Mouse (Mus musculus): ENCODE measurements around the gene Sik3. TPM values are rescaled to one million over a fixed set of nuclear protein-coding genes. Genes with fewer than 3 reads are reported as not detected.

The Sik3 gene
- polyA plus RNA-seq, 1 experiment from 2014 or later, result 9.6 TPM

GRCm38 (mm10) chr9:46013009-46013586 lies 478 bp downstream of the Sik3 start:
- Histone ChIP-seq H3K36me3 (ENCODE audit: control insufficient read depth, insufficient read depth, low read length) (no peaks in the 10 kb centered on the region; the same call in 1 of the 2 replicates), H3K9ac (ENCODE audit: low read length) (peak overlapping the region; percentile 98), H3K4me3 (ENCODE audit: low read depth, low read length) (peak overlapping the region; percentile 97), H3K27ac (ENCODE audit: low read depth) (peak overlapping the region; percentile 91), H3K9me3 (ENCODE audit: control insufficient read depth, low read length) (no peaks in the 10 kb centered on the region), H3K4me1 (replicated peaks; ENCODE audit: control insufficient read depth, insufficient read depth, low read length) (peaks cover 40% of the 10 kb centered on the region), H3K27me3 (replicated peaks; ENCODE audit: control insufficient read depth, insufficient read depth, low read length) (no peaks in the 10 kb centered on the region), H3K4me2 (ENCODE audit: low read length) (peak overlapping the region; percentile 96)
- 1% methylated on average over 46 of the region's 46 CpGs for WGBS
- ATAC-seq (replicated peaks; ENCODE audit: low FRiP score, low TSS enrichment, low read depth) (no peak; the same call in none of the 2 replicates), DNase-seq (ENCODE audit: low spot score) (peak; percentile 78)

GRCm38 (mm10) chr9:46013616-46014015 lies 996 bp downstream of the Sik3 start:
- peak overlapping the region; percentile 96 for H3K4me2 ChIP-seq (ENCODE audit: low read length)
- H3K36me3 ChIP-seq (ENCODE audit: control insufficient read depth, insufficient read depth, low read length), result peaks cover 4% of the 10 kb centered on the region; the same call in 1 of the 2 replicates
- peak overlapping the region; percentile 97 for H3K4me3 ChIP-seq (ENCODE audit: low read depth, low read length)
- peaks cover 43% of the 10 kb centered on the region for H3K4me1 ChIP-seq (replicated peaks; ENCODE audit: control insufficient read depth, insufficient read depth, low read length)
- H3K9ac ChIP-seq (ENCODE audit: low read length), result peak overlapping the region; percentile 98
- under 1% methylated on average over 5 of the region's 5 CpGs for WGBS
- H3K27ac ChIP-seq (ENCODE audit: low read depth), result peak overlapping the region; percentile 91
- no peak for DNase-seq (ENCODE audit: low spot score)
- no peaks in the 10 kb centered on the region for H3K9me3 ChIP-seq (ENCODE audit: control insufficient read depth, low read length)
- no peaks in the 10 kb centered on the region for H3K27me3 ChIP-seq (replicated peaks; ENCODE audit: control insufficient read depth, insufficient read depth, low read length)
- no peak for ATAC-seq (replicated peaks; ENCODE audit: low FRiP score, low TSS enrichment, low read depth)

- DNase-seq (ENCODE audit: low spot score) (peak; percentile 73), ATAC-seq (replicated peaks; ENCODE audit: low FRiP score, low TSS enrichment, low read depth) (no peak)
- Histone ChIP-seq H3K4me3 (ENCODE audit: low read depth, low read length) (peak overlapping the region; percentile 97), H3K4me2 (ENCODE audit: low read length) (peak overlapping the region; percentile 96), H3K9ac (ENCODE audit: low read length) (peak overlapping the region; percentile 98; the same call in 1 of the 2 replicates), H3K27me3 (replicated peaks; ENCODE audit: control insufficient read depth, insufficient read depth, low read length) (no peaks in the 10 kb centered on the region), H3K9me3 (ENCODE audit: control insufficient read depth, low read length) (no peaks in the 10 kb centered on the region), H3K36me3 (ENCODE audit: control insufficient read depth, insufficient read depth, low read length) (peaks cover 8% of the 10 kb centered on the region; the same call in 1 of the 2 replicates), H3K27ac (ENCODE audit: low read depth) (0 out of 2 replicates have a peak overlapping the region, but pooled peaks have one; percentile 11), H3K4me1 (replicated peaks; ENCODE audit: control insufficient read depth, insufficient read depth, low read length) (peaks cover 45% of the 10 kb centered on the region)
- 4% methylated on average over 10 of the region's 10 CpGs for WGBS
Observed at GRCm38 (mm10) chr9:46014251-46014681, 1.6 kb downstream of the Sik3 start.

- no peak overlapping the region for H3K9ac ChIP-seq (ENCODE audit: low read length)
- peak overlapping the region; percentile 97 for H3K4me3 ChIP-seq (ENCODE audit: low read depth, low read length)
- no peaks in the 10 kb centered on the region for H3K9me3 ChIP-seq (ENCODE audit: control insufficient read depth, low read length)
- H3K27ac ChIP-seq (ENCODE audit: low read depth), result peak overlapping the region; percentile 66
- H3K4me2 ChIP-seq (ENCODE audit: low read length), result peak overlapping the region; percentile 96
- DNase-seq (ENCODE audit: low spot score) (peak; percentile 59), ATAC-seq (replicated peaks; ENCODE audit: low FRiP score, low TSS enrichment, low read depth) (no peak)
- H3K36me3 ChIP-seq (ENCODE audit: control insufficient read depth, insufficient read depth, low read length), result peaks cover 8% of the 10 kb centered on the region; the same call in 1 of the 2 replicates
- 28% methylated on average over 8 of the region's 8 CpGs for WGBS
- peaks cover 52% of the 10 kb centered on the region for H3K4me1 ChIP-seq (replicated peaks; ENCODE audit: control insufficient read depth, insufficient read depth, low read length)
- H3K27me3 ChIP-seq (replicated peaks; ENCODE audit: control insufficient read depth, insufficient read depth, low read length), result no peaks in the 10 kb centered on the region
Observed at GRCm38 (mm10) chr9:46015081-46015551, 2.5 kb downstream of the Sik3 start.

GRCm38 (mm10) chr9:46015831-46016230 lies 3.2 kb downstream of the Sik3 start:
- Histone ChIP-seq H3K4me3 (ENCODE audit: low read depth, low read length) (0 out of 2 replicates have a peak overlapping the region, but pooled peaks have one; percentile 97), H3K4me2 (ENCODE audit: low read length) (peak overlapping the region; percentile 96), H3K27ac (ENCODE audit: low read depth) (peak overlapping the region; percentile 66; the same call in 1 of the 2 replicates), H3K4me1 (replicated peaks; ENCODE audit: control insufficient read depth, insufficient read depth, low read length) (peaks cover 52% of the 10 kb centered on the region), H3K27me3 (replicated peaks; ENCODE audit: control insufficient read depth, insufficient read depth, low read length) (no peaks in the 10 kb centered on the region), H3K9ac (ENCODE audit: low read length) (no peak overlapping the region), H3K9me3 (ENCODE audit: control insufficient read depth, low read length) (no peaks in the 10 kb centered on the region), H3K36me3 (ENCODE audit: control insufficient read depth, insufficient read depth, low read length) (peaks cover 9% of the 10 kb centered on the region)
- ATAC-seq (replicated peaks; ENCODE audit: low FRiP score, low TSS enrichment, low read depth) (no peak), DNase-seq (ENCODE audit: low spot score) (no peak)
- 28% methylated on average over 9 of the region's 9 CpGs for WGBS

GRCm38 (mm10) chr9:46016417-46016816 lies 3.8 kb downstream of the Sik3 start:
- H3K9ac ChIP-seq (ENCODE audit: low read length), result no peak overlapping the region
- no peak overlapping the region for H3K4me3 ChIP-seq (ENCODE audit: low read depth, low read length)
- 66% methylated on average over 4 of the region's 4 CpGs for WGBS
- ATAC-seq (replicated peaks; ENCODE audit: low FRiP score, low TSS enrichment, low read depth) (no peak), DNase-seq (ENCODE audit: low spot score) (no peak)
- H3K4me2 ChIP-seq (ENCODE audit: low read length), result no peak overlapping the region
- H3K9me3 ChIP-seq (ENCODE audit: control insufficient read depth, low read length), result no peaks in the 10 kb centered on the region
- H3K4me1 ChIP-seq (replicated peaks; ENCODE audit: control insufficient read depth, insufficient read depth, low read length), result peaks cover 52% of the 10 kb centered on the region
- no peaks in the 10 kb centered on the region for H3K27me3 ChIP-seq (replicated peaks; ENCODE audit: control insufficient read depth, insufficient read depth, low read length)
- H3K27ac ChIP-seq (ENCODE audit: low read depth), result no peak overlapping the region
- H3K36me3 ChIP-seq (ENCODE audit: control insufficient read depth, insufficient read depth, low read length), result peaks cover 14% of the 10 kb centered on the region

- no peak for ATAC-seq (replicated peaks; ENCODE audit: low FRiP score, low TSS enrichment, low read depth)
- Histone ChIP-seq H3K4me1 (replicated peaks; ENCODE audit: control insufficient read depth, insufficient read depth, low read length) (peaks cover 47% of the 10 kb centered on the region), H3K4me3 (ENCODE audit: low read depth, low read length) (no peak overlapping the region), H3K9ac (ENCODE audit: low read length) (no peak overlapping the region), H3K27me3 (replicated peaks; ENCODE audit: control insufficient read depth, insufficient read depth, low read length) (no peaks in the 10 kb centered on the region), H3K9me3 (ENCODE audit: control insufficient read depth, low read length) (no peaks in the 10 kb centered on the region), H3K4me2 (ENCODE audit: low read length) (no peak overlapping the region), H3K36me3 (ENCODE audit: control insufficient read depth, insufficient read depth, low read length) (peaks cover 14% of the 10 kb centered on the region), H3K27ac (ENCODE audit: low read depth) (no peak overlapping the region)
- no peak for DNase-seq (ENCODE audit: low spot score)
- WGBS, result 69% methylated on average over 6 of the region's 6 CpGs
Observed at GRCm38 (mm10) chr9:46018316-46018715, 5.7 kb downstream of the Sik3 start.

GRCm38 (mm10) chr9:46019975-46020374 lies 7.4 kb downstream of the Sik3 start:
- no peaks in the 10 kb centered on the region for H3K27me3 ChIP-seq (replicated peaks; ENCODE audit: control insufficient read depth, insufficient read depth, low read length)
- no peak overlapping the region for H3K27ac ChIP-seq (ENCODE audit: low read depth)
- no peak overlapping the region for H3K4me2 ChIP-seq (ENCODE audit: low read length)
- ATAC-seq (replicated peaks; ENCODE audit: low FRiP score, low TSS enrichment, low read depth) (peak; percentile 48), DNase-seq (ENCODE audit: low spot score) (no peak)
- H3K9ac ChIP-seq (ENCODE audit: low read length), result no peak overlapping the region
- peaks cover 14% of the 10 kb centered on the region for H3K36me3 ChIP-seq (ENCODE audit: control insufficient read depth, insufficient read depth, low read length)
- no peaks in the 10 kb centered on the region for H3K9me3 ChIP-seq (ENCODE audit: control insufficient read depth, low read length)
- no peak overlapping the region for H3K4me3 ChIP-seq (ENCODE audit: low read depth, low read length)
- WGBS, result 49% methylated on average over 6 of the region's 6 CpGs
- H3K4me1 ChIP-seq (replicated peaks; ENCODE audit: control insufficient read depth, insufficient read depth, low read length), result peaks cover 32% of the 10 kb centered on the region

- DNase-seq (ENCODE audit: low spot score), result no peak
- H3K4me2 ChIP-seq (ENCODE audit: low read length), result no peak overlapping the region
- no peak overlapping the region for H3K4me3 ChIP-seq (ENCODE audit: low read depth, low read length)
- H3K27ac ChIP-seq (ENCODE audit: low read depth), result no peak overlapping the region
- no peak for ATAC-seq (replicated peaks; ENCODE audit: low FRiP score, low TSS enrichment, low read depth)
- peaks cover 9% of the 10 kb centered on the region; the same call in 1 of the 2 replicates for H3K4me1 ChIP-seq (replicated peaks; ENCODE audit: control insufficient read depth, insufficient read depth, low read length)
- 93% methylated on average over 11 of the region's 11 CpGs for WGBS
- no peaks in the 10 kb centered on the region for H3K27me3 ChIP-seq (replicated peaks; ENCODE audit: control insufficient read depth, insufficient read depth, low read length)
- H3K36me3 ChIP-seq (ENCODE audit: control insufficient read depth, insufficient read depth, low read length), result peaks cover 10% of the 10 kb centered on the region
- no peak overlapping the region for H3K9ac ChIP-seq (ENCODE audit: low read length)
- H3K9me3 ChIP-seq (ENCODE audit: control insufficient read depth, low read length), result no peaks in the 10 kb centered on the region
Observed at GRCm38 (mm10) chr9:46023591-46023990, 11.0 kb downstream of the Sik3 start.

All from intestine, embryonic 14.5 days (tissue).